ENCODE assay signal across 9 mouse cellular contexts in the genomic region with DNA sequence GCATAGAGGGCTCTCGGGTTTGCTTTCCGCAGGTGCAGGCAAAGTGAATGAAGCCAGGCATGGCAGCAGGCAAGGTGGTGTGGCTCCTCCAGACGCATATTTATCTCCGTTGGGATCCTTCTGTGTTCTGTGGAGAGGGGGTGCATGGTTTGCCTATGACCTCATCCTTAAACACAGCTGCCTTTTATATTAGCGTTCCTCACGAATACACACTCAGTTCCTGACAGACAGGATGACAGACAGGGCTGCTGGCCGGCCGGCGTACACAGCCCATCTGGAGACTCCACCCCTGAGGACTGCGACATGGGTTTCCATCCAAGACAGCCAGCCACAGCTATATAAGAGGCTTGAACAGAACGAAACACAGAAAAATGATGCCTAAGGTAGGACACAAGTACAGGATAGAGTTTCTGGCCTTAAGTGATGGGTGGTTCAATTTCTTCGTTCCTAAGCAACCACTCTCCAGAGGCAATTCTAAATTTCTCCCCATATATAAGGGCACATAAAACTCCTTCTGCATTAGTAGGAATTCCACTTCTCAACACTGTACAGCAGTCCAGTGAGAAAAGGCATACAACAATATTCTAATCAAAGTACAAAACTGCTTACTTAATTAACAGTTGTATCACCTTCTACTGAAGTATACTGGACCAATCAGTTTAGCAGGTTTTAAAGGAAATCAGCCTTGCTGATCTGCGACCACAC.
A peak's percentile ranks its signal among the peaks of the same experiment; 100 is the strongest.
DNase-seq lines count a peak whose midpoint lies in the region; ATAC-seq lines count a peak whose summit lies in the region.
"Had no signal": no experiment of that assay in that cellular context is flagged by ENCODE, and none has a peak within 500 bp of the region (broad histone marks: within the 10 kb centered on the region; RNA-seq: fewer than 3 reads in every experiment).

No protein-coding gene starts in this region.

- ATAC-seq in kidney, embryonic 15.5 days (replicated peaks; ENCODE audit: low FRiP score) = 0 out of 2 replicates have a peak, but pooled peaks have one; percentile 31
- ATAC-seq in forebrain, embryonic 12.5 days (ENCODE audit: low FRiP score) = peak; percentile 73
- ATAC-seq in hindbrain, embryonic 15.5 days (ENCODE audit: low FRiP score, low read depth) = peak; percentile 50; the same call in 1 of the 2 replicates
- ATAC-seq in neural tube, embryonic 15.5 days (ENCODE audit: low FRiP score) = peak; percentile 44; the same call in 1 of the 2 replicates

- no peak for DNase-seq in kidney, postnatal 4 days
- DNase-seq in layer of hippocampus, adult 9-11 months = no peak
- DNase-seq in adrenal gland, adult 2 months = no peak
- DNase-seq in right cerebral cortex, postnatal 10 days (ENCODE audit: low spot score in 2 of 2) = no peak

- no peak overlapping the region for H3K9ac ChIP-seq in kidney, embryonic 15.5 days
- no peak overlapping the region for H3K9ac ChIP-seq in forebrain, embryonic 12.5 days
- H3K9ac ChIP-seq in hindbrain, embryonic 15.5 days = no peak overlapping the region
- H3K9ac ChIP-seq in neural tube, embryonic 15.5 days (replicated peaks) = no peak overlapping the region

- WGBS in kidney, embryonic 15.5 days = 50% methylated on average over 13 of the region's 13 CpGs
- 52% methylated on average over 13 of the region's 13 CpGs for whole genome bisulfite sequencing in forebrain, embryonic 12.5 days
- WGBS in hindbrain, embryonic 15.5 days = 38% methylated on average over 13 of the region's 13 CpGs
- WGBS in neural tube, embryonic 15.5 days = 45% methylated on average over 13 of the region's 13 CpGs

- H3K4me1 ChIP-seq in kidney, embryonic 15.5 days = peaks cover 56% of the 10 kb centered on the region
- peaks cover 18% of the 10 kb centered on the region for H3K4me1 ChIP-seq in forebrain, embryonic 12.5 days
- peaks cover 11% of the 10 kb centered on the region for H3K4me1 ChIP-seq in hindbrain, embryonic 15.5 days (replicated peaks)
- H3K4me1 ChIP-seq in neural tube, embryonic 15.5 days = peaks cover 22% of the 10 kb centered on the region

- no peaks in the 10 kb centered on the region for H3K27me3 ChIP-seq in kidney, embryonic 15.5 days
- no peaks in the 10 kb centered on the region for H3K27me3 ChIP-seq in forebrain, embryonic 12.5 days
- H3K27me3 ChIP-seq in hindbrain, embryonic 15.5 days = no peaks in the 10 kb centered on the region
- H3K27me3 ChIP-seq in neural tube, embryonic 15.5 days (replicated peaks) = no peaks in the 10 kb centered on the region
- H3K27me3 ChIP-seq: megakaryocyte, embryonic 14.5 days had no signal

- H3K9me3 ChIP-seq in kidney, embryonic 15.5 days (replicated peaks) = no peaks in the 10 kb centered on the region
- no peaks in the 10 kb centered on the region for H3K9me3 ChIP-seq in forebrain, embryonic 12.5 days
- H3K9me3 ChIP-seq in hindbrain, embryonic 15.5 days = no peaks in the 10 kb centered on the region
- H3K9me3 ChIP-seq in neural tube, embryonic 15.5 days (replicated peaks) = no peaks in the 10 kb centered on the region

- no peak overlapping the region for H3K4me3 ChIP-seq in kidney, embryonic 15.5 days (replicated peaks)
- H3K4me3 ChIP-seq in forebrain, embryonic 12.5 days (replicated peaks) = no peak overlapping the region
- no peak overlapping the region for H3K4me3 ChIP-seq in hindbrain, embryonic 15.5 days
- no peak overlapping the region for H3K4me3 ChIP-seq in neural tube, embryonic 15.5 days (replicated peaks)
- H3K4me3 ChIP-seq: megakaryocyte, embryonic 14.5 days had no signal

- H3K36me3 ChIP-seq in kidney, embryonic 15.5 days = no peaks in the 10 kb centered on the region
- no peaks in the 10 kb centered on the region for H3K36me3 ChIP-seq in forebrain, embryonic 12.5 days (replicated peaks)
- no peaks in the 10 kb centered on the region for H3K36me3 ChIP-seq in hindbrain, embryonic 15.5 days
- no peaks in the 10 kb centered on the region for H3K36me3 ChIP-seq in neural tube, embryonic 15.5 days

- peak overlapping the region; percentile 14; the same call in 1 of the 2 replicates for H3K27ac ChIP-seq in kidney, embryonic 15.5 days
- 0 out of 2 replicates have a peak overlapping the region, but pooled peaks have one; percentile 8 for H3K27ac ChIP-seq in forebrain, embryonic 12.5 days
- no peak overlapping the region for H3K27ac ChIP-seq in hindbrain, embryonic 15.5 days (replicated peaks)
- H3K27ac ChIP-seq in neural tube, embryonic 15.5 days (replicated peaks) = 0 out of 2 replicates have a peak overlapping the region, but pooled peaks have one; percentile 23

- H3K4me2 ChIP-seq in kidney, embryonic 15.5 days = no peak overlapping the region
- no peak overlapping the region for H3K4me2 ChIP-seq in forebrain, embryonic 12.5 days
- H3K4me2 ChIP-seq in hindbrain, embryonic 15.5 days = peak overlapping the region; percentile 14; the same call in 1 of the 2 replicates
- peak overlapping the region; percentile 1; the same call in 1 of the 2 replicates for H3K4me2 ChIP-seq in neural tube, embryonic 15.5 days

Comparison
In these comparisons a context has a peak if more than half of its experiments do, and no peak if none do; other contexts are left out.
1. H3K4me2 ChIP-seq: peak in hindbrain, embryonic 15.5 days (single experiment) and neural tube, embryonic 15.5 days (single experiment); none in kidney, embryonic 15.5 days (single experiment) and forebrain, embryonic 12.5 days (single experiment).
2. Peak in every context shown above with its lines, with median percentiles within 50 percentile points of each other: ATAC-seq.